Mouse (Mus musculus) MEL (cell line): ENCODE data around the gene Ntn5.

ENCODE experiments used
- CHD1 ChIP-seq: IDR thresholded peaks from 2 replicates; pipeline ENCODE4 v1.6.1; 2012; ENCODE audit warnings: low read depth, mild to moderate bottlenecking, inconsistent platforms, low read length, improper control_type of control experiment
- CTCF ChIP-seq, 3 experiments: IDR thresholded peaks in 2 of 3; conservative IDR thresholded peaks in 1 of 3; 2 replicates each; pipeline ENCODE4 v1.5.1; 2011 to 2012; ENCODE audit warnings: low read length in 3 of 3, low read depth in 2 of 3, mild to moderate bottlenecking in 2 of 3, improper control_type of control experiment in 1 of 3, inconsistent platforms in 1 of 3, mixed read lengths in 1 of 3, moderate library complexity in 1 of 3; ENCODE audit not compliant: control insufficient read depth in 1 of 3, insufficient read depth in 1 of 3, poor library complexity in 1 of 3, severe bottlenecking in 1 of 3
- E2F4 ChIP-seq: IDR thresholded peaks from 2 replicates; pipeline ENCODE4 v1.6.1; 2011; ENCODE audit warnings: low read depth, low read length, improper control_type of control experiment, borderline replicate concordance
- ELF1 ChIP-seq: IDR thresholded peaks from 2 replicates; pipeline ENCODE4 v1.6.1; 2014; ENCODE audit warnings: low read depth, mild to moderate bottlenecking, inconsistent platforms, low read length, improper control_type of control experiment, moderate library complexity
- EP300 ChIP-seq, 2 experiments: IDR thresholded peaks; 2 replicates each; pipeline ENCODE4 v1.6.1; 2011; ENCODE audit warnings: improper control_type of control experiment in 2 of 2, low read length in 2 of 2, low read depth in 1 of 2, mild to moderate bottlenecking in 1 of 2
- MXI1 ChIP-seq: IDR thresholded peaks from 2 replicates; pipeline ENCODE4 v1.6.1; 2011; ENCODE audit warnings: mild to moderate bottlenecking, low read depth, low read length, improper control_type of control experiment
- NELFE ChIP-seq: IDR thresholded peaks from 2 replicates; pipeline ENCODE4 v1.6.1; 2011; ENCODE audit warnings: low read depth, low read length, improper control_type of control experiment
- POLR2A ChIP-seq, 2 experiments: IDR thresholded peaks; 2 replicates each; pipeline ENCODE4 v1.6.1; 2011 to 2012; ENCODE audit warnings: low read length in 2 of 2, mild to moderate bottlenecking in 2 of 2, control low read depth in 1 of 2, improper control_type of control experiment in 1 of 2, low read depth in 1 of 2, moderate library complexity in 1 of 2; ENCODE audit not compliant: control insufficient read depth in 1 of 2, insufficient read depth in 1 of 2, poor library complexity in 1 of 2
- SMC3 ChIP-seq: IDR thresholded peaks from 2 replicates; pipeline ENCODE4 v1.6.1; 2011; ENCODE audit warnings: low read depth, low read length, improper control_type of control experiment
- TBP ChIP-seq: IDR thresholded peaks from 2 replicates; pipeline ENCODE4 v1.8.0; 2011; ENCODE audit warnings: low read depth, low read length, improper control_type of control experiment
- USF1 ChIP-seq: IDR thresholded peaks from 2 replicates; pipeline ENCODE4 v1.6.1; 2014; ENCODE audit warnings: low read depth, mild to moderate bottlenecking, inconsistent platforms, low read length, improper control_type of control experiment, moderate library complexity

- TF ChIP-seq NELFE (peak; percentile 21; the same call in 1 of the 2 replicates), POLR2A (IDR thresholded peaks at IDR 0.05; ENCODE audit: control insufficient read depth in 1 of 2, insufficient read depth in 1 of 2, low read depth in 1 of 2, low read length in 2 of 2, poor library complexity in 1 of 2) (no peak), USF1 (peak; percentile 87), TBP (no peak), E2F4 (peak; percentile 77; the same call in 1 of the 2 replicates), MXI1 (peak; percentile 94), CTCF (IDR thresholded peaks at IDR 0.05 in 2 of 3, conservative IDR thresholded peaks at IDR 0.05 in 1 of 3; ENCODE audit: control insufficient read depth in 1 of 3, insufficient read depth in 1 of 3, low read depth in 2 of 3, low read length in 3 of 3, poor library complexity in 1 of 3, severe bottlenecking in 1 of 3) (no peak), SMC3 (no peak), CHD1 (no peak), EP300 (IDR thresholded peaks at IDR 0.05; ENCODE audit: low read depth in 1 of 2, low read length in 2 of 2) (no peak; a peak in 1 of 4 replicates), ELF1 (no peak; the same call in 1 of the 2 replicates)
Observed at GRCm38 (mm10) chr7:45704730-45705442, 21.1 kb downstream of the Ntn5 start, which contains the start of gene Dbp.
